21 mouse cellular contexts compared by ENCODE assay signal in the genomic region with DNA sequence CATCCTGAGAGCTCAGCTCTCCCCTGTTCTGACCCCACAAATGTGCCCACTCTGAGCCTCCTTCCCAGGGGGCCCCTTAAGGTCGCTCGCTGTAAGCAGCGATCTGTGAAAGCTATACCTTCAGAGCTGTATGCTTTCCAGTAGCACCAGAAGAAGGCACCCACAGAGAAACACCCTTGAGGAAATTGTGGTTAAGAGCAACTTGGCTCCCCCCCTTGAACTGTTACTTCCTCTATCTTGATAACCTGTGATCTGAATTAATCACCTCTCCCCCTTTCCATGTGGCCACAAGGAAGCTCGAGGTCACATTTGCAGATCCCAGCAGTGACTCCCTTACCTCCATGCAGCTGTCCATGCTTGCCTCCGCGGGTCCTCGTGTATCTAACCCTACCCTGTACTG. TPM values are rescaled to one million over a fixed set of nuclear protein-coding genes. Genes with fewer than 3 reads are reported as not detected.
DNase-seq lines count a peak whose midpoint lies in the region; ATAC-seq and TF ChIP-seq lines count a peak whose summit lies in the region.
"Had no signal": no experiment of that assay in that cellular context is flagged by ENCODE, and none has a peak within 500 bp of the region (broad histone marks: within the 10 kb centered on the region; RNA-seq: fewer than 3 reads in every experiment).

No protein-coding gene starts in this region.

- no peak for TF ChIP-seq EP300 in lung, postnatal 0 days (IDR thresholded peaks at IDR 0.05)

- H3K9ac ChIP-seq in lung, postnatal 0 days (replicated peaks; ENCODE audit: low read depth) = no peak overlapping the region
- H3K9ac ChIP-seq: embryonic facial prominence, embryonic 13.5 days; heart, embryonic 12.5 days; hindbrain, embryonic 14.5 days; kidney, embryonic 15.5 days; limb, embryonic 13.5 days; liver, embryonic 15.5 days had no signal

- 83% methylated on average over 7 of the region's 7 CpGs for WGBS in limb, embryonic 10.5 days
- WGBS in lung, postnatal 0 days = 49% methylated on average over 7 of the region's 7 CpGs

- H3K27me3 ChIP-seq in limb, embryonic 10.5 days (ENCODE audit: low read depth, poor library complexity, severe bottlenecking) = no peaks in the 10 kb centered on the region
- H3K27me3 ChIP-seq in lung, postnatal 0 days (replicated peaks; ENCODE audit: insufficient read depth, low read length) = no peaks in the 10 kb centered on the region
- H3K27me3 ChIP-seq: embryonic facial prominence, embryonic 13.5 days; kidney, embryonic 15.5 days; limb, embryonic 13.5 days; liver, embryonic 15.5 days had no signal

- peaks cover 7% of the 10 kb centered on the region; the same call in 1 of the 2 replicates for H3K36me3 ChIP-seq in limb, embryonic 10.5 days
- no peaks in the 10 kb centered on the region for H3K36me3 ChIP-seq in lung, postnatal 0 days (ENCODE audit: insufficient read depth, low read length)
- H3K36me3 ChIP-seq: embryonic facial prominence, embryonic 13.5 days; heart, embryonic 12.5 days; kidney, embryonic 15.5 days; limb, embryonic 13.5 days; liver, embryonic 15.5 days had no signal

- no peak for ATAC-seq in lung, postnatal 0 days
- ATAC-seq: forebrain, embryonic 14.5 days; intestine, embryonic 16.5 days; midbrain, embryonic 16.5 days had no signal

- DNase-seq in spleen, postnatal 36 days (ENCODE audit: low spot score in 2 of 2) = peak; percentile 20 to 26
- no peak for DNase-seq in spleen, postnatal 14 days (ENCODE audit: low spot score in 2 of 2)
- DNase-seq in T-cell, adult 2 months (ENCODE audit: low spot score) = peak; percentile 9
- DNase-seq in limb, embryonic 10.5 days (ENCODE audit: low spot score) = no peak
- no peak for DNase-seq in liver
- no peak for DNase-seq in gastrocnemius, adult 8-10 months (ENCODE audit: low spot score in 2 of 2)
- DNase-seq in lung, postnatal 0 days (ENCODE audit: low spot score) = no peak
- DNase-seq: adrenal gland, adult 2 months; cerebellum, adult 9-10 months; heart, postnatal 14 days; kidney, postnatal 4 days; retina, postnatal 1 day had no signal

- peaks cover 39% of the 10 kb centered on the region for H3K4me1 ChIP-seq in limb, embryonic 10.5 days
- peaks cover 6% of the 10 kb centered on the region; the same call in 1 of the 2 replicates for H3K4me1 ChIP-seq in lung, postnatal 0 days (ENCODE audit: insufficient read depth, low read depth, low read length)
- H3K4me1 ChIP-seq: liver, embryonic 15.5 days had no signal

- H3K9me3 ChIP-seq in limb, embryonic 10.5 days (replicated peaks) = no peaks in the 10 kb centered on the region
- no peaks in the 10 kb centered on the region for H3K9me3 ChIP-seq in lung, postnatal 0 days (ENCODE audit: low read length)
- H3K9me3 ChIP-seq: embryonic facial prominence, embryonic 13.5 days; kidney, embryonic 15.5 days; limb, embryonic 13.5 days; liver, embryonic 15.5 days had no signal

- H3K4me2 ChIP-seq in lung, postnatal 0 days (replicated peaks; ENCODE audit: low read depth, low read length) = no peak overlapping the region
- H3K4me2 ChIP-seq: embryonic facial prominence, embryonic 13.5 days; heart, embryonic 12.5 days; hindbrain, embryonic 14.5 days; kidney, embryonic 15.5 days; limb, embryonic 13.5 days; liver, embryonic 15.5 days had no signal

- no peak overlapping the region for H3K4me3 ChIP-seq in limb, embryonic 10.5 days
- no peak overlapping the region for H3K4me3 ChIP-seq in lung, postnatal 0 days (ENCODE audit: low read depth, low read length)
- H3K4me3 ChIP-seq: embryonic facial prominence, embryonic 13.5 days; heart, embryonic 12.5 days; kidney, embryonic 15.5 days; limb, embryonic 13.5 days; liver, embryonic 15.5 days had no signal

- H3K27ac ChIP-seq in limb, embryonic 10.5 days = peak overlapping the region; percentile 47; the same call in 1 of the 2 replicates
- no peak overlapping the region for H3K27ac ChIP-seq in lung, postnatal 0 days (ENCODE audit: low read length)
- H3K27ac ChIP-seq: embryonic facial prominence, embryonic 13.5 days; hindbrain, embryonic 14.5 days; kidney, embryonic 15.5 days; limb, embryonic 13.5 days; liver, embryonic 15.5 days had no signal

- TF ChIP-seq CTCF in lung, postnatal 0 days (IDR thresholded peaks at IDR 0.05) = no peak

RNA-seq across cellular contexts. Expression of a gene that starts 29.2 kb away (rescaled TPM):
- 2.3 and 3.4 TPM in 2 replicates for polyA plus RNA-seq in limb, embryonic 10.5 days (2016; fragmentation: Nextera tagmentation; extraction: Ambion mirVana)
- 10 to 100 TPM in 1 of 4 experiments, 1 to 10 TPM in 3; 6.6 to 11.3 (median 8.4) TPM for total RNA-seq in gastrocnemius, adult 8-10 months (2022)
- polyA plus RNA-seq in lung, postnatal 0 days (2015; fragmentation: Nextera tagmentation; extraction: Ambion mirVana) = 53.4 and 63.8 TPM in 2 replicates

Comparison
In these comparisons a context has a peak if more than half of its experiments do, and no peak if none do; other contexts are left out.
1. DNase-seq: peak in spleen, postnatal 36 days (2 of 2) and T-cell, adult 2 months (single experiment); none in spleen, postnatal 14 days (0 of 2), limb, embryonic 10.5 days (single experiment), liver (single experiment), gastrocnemius, adult 8-10 months (0 of 2) and lung, postnatal 0 days (single experiment).
2. RNA of a gene that starts 29.2 kb away (polyA plus RNA-seq): 53.4 to 63.8 TPM in lung, postnatal 0 days; 2.3 to 3.4 TPM in limb, embryonic 10.5 days; every median in the first group is over 10 times any median in the second.